Mouse (Mus musculus): ENCODE results near the gene Mbnl2. TPM values are rescaled to one million over a fixed set of nuclear protein-coding genes. Genes with fewer than 3 reads are reported as not detected.
A peak's percentile ranks its signal among the peaks of the same experiment; 100 is the strongest.
"Not testable (repeated sequence)": the region's sequence is repeated elsewhere in the genome, so short reads cannot be mapped to it uniquely, and the experiment has no call there.

Mbnl2 gene
- total RNA-seq, 2 experiments from 2014 or later, result 269 to 316 TPM

GRCm38 (mm10) chr14:120357321-120358070 lies 82.0 kb downstream of the Mbnl2 start:
- DNase-seq, result no peak

GRCm38 (mm10) chr14:120359608-120360007 lies 84.1 kb downstream of the Mbnl2 start:
- DNase-seq, result not testable (repeated sequence)

- no peak for DNase-seq
These were observed 85.7 kb downstream of the Mbnl2 start for GRCm38 (mm10) chr14:120361121-120361520.

GRCm38 (mm10) chr14:120362409-120362992 lies 87.0 kb downstream of the Mbnl2 start:
- no peak for DNase-seq

GRCm38 (mm10) chr14:120363090-120363818 lies 87.8 kb downstream of the Mbnl2 start:
- no peak for DNase-seq

- DNase-seq, result no peak
These were observed 89.6 kb downstream of the Mbnl2 start for GRCm38 (mm10) chr14:120365088-120365487.

GRCm38 (mm10) chr14:120366962-120367361 lies 91.5 kb downstream of the Mbnl2 start:
- DNase-seq, result no peak

- DNase-seq, result no peak
These were observed 92.1 kb downstream of the Mbnl2 start for GRCm38 (mm10) chr14:120367589-120367988.

GRCm38 (mm10) chr14:120368456-120368855 lies 93.0 kb downstream of the Mbnl2 start:
- no peak for DNase-seq

GRCm38 (mm10) chr14:120368914-120369391 lies 93.5 kb downstream of the Mbnl2 start:
- DNase-seq, result peak; percentile 57

- DNase-seq, result no peak
These were observed 94.6 kb downstream of the Mbnl2 start for GRCm38 (mm10) chr14:120370044-120370443.

- no peak for DNase-seq
These were observed 95.2 kb downstream of the Mbnl2 start for GRCm38 (mm10) chr14:120370631-120371030.

- no peak for DNase-seq
These were observed 95.7 kb downstream of the Mbnl2 start for GRCm38 (mm10) chr14:120371174-120371573.

- DNase-seq, result no peak
These were observed 97.9 kb downstream of the Mbnl2 start for GRCm38 (mm10) chr14:120373026-120374024.

GRCm38 (mm10) chr14:120374786-120375185 lies 99.3 kb downstream of the Mbnl2 start:
- DNase-seq, result no peak

- DNase-seq, result no peak
These were observed 101.7 kb downstream of the Mbnl2 start for GRCm38 (mm10) chr14:120377192-120377591.

GRCm38 (mm10) chr14:120378002-120378401 lies 102.5 kb downstream of the Mbnl2 start:
- DNase-seq, result no peak

- DNase-seq, result peak; percentile 79
These were observed 104.2 kb downstream of the Mbnl2 start for GRCm38 (mm10) chr14:120379716-120380115.

- DNase-seq, result no peak
These were observed 106.1 kb downstream of the Mbnl2 start for GRCm38 (mm10) chr14:120381378-120382134.

- no peak for DNase-seq
These were observed 106.7 kb downstream of the Mbnl2 start for GRCm38 (mm10) chr14:120382179-120382578.

All from gastrocnemius, postnatal 25 days (tissue).